Mouse (Mus musculus): ENCODE results near the gene Olfr1138.

DNA sequence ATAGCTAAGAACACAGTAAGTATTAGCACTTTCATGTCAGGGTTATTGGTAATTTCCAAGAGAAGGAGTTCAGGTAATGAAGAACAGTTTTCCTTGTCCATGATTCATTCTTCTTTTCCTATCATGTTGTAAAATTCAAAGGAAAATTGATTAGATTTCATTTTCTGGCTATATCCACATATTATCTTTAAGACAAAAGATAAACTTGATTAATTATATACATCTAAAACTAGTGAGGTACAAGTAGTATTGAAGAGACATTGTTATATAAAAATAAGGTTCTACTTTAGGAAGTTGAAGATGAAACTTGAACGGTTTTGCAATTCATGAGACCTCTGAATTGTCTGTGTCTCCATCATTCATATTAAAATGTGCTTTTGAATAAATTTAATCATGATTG is 14.1 kb upstream of the Olfr1138 start, which contains the start of gene Olfr1141:
- TF ChIP-seq CTCF (IDR thresholded peaks at IDR 0.05; ENCODE audit: borderline replicate concordance, control insufficient read depth, extremely low read depth, insufficient read depth, low read length, poor library complexity) (no peak), POLR2A (IDR thresholded peaks at IDR 0.05; ENCODE audit: control insufficient read depth, extremely low read depth, insufficient read depth, low read length, poor library complexity) (no peak)
